Mouse (Mus musculus) E14TG2a.4 (cell line): ENCODE results near the gene Scmh1.

Experiments used
- H3K27me3 ChIP-seq: 2 replicates; pipeline ENCODE4 v1.6.1; 2014; ENCODE audit warnings: low read length, control low read depth; ENCODE audit not compliant: insufficient read depth
- H3K36me3 ChIP-seq: 2 replicates; pipeline ENCODE4 v1.6.1; 2014; ENCODE audit warnings: low read length, control low read depth; ENCODE audit not compliant: insufficient read depth
- H3K4me1 ChIP-seq: replicated peaks from 2 replicates; pipeline ENCODE4 v1.6.1; 2014; ENCODE audit warnings: low read depth, low read length, control low read depth
- H3K4me3 ChIP-seq: replicated peaks from 2 replicates; pipeline ENCODE4 v1.5.1; 2014; ENCODE audit warnings: mild to moderate bottlenecking, low read length
- H3K9me3 ChIP-seq: 2 replicates; pipeline ENCODE4 v1.6.1; 2014; ENCODE audit warnings: low read length, control low read depth
- CTCF ChIP-seq: conservative IDR thresholded peaks from 2 replicates; pipeline ENCODE4 v1.5.1; 2014; ENCODE audit warnings: low read length
- NANOG ChIP-seq: IDR thresholded peaks from 2 replicates; pipeline ENCODE4 v1.6.1; 2014; ENCODE audit warnings: borderline replicate concordance, low read length, mixed read lengths
- POU5F1 ChIP-seq: IDR thresholded peaks from 2 replicates; pipeline ENCODE4 v1.6.1; 2014; ENCODE audit warnings: low read length, borderline replicate concordance

The Scmh1 gene

DNA sequence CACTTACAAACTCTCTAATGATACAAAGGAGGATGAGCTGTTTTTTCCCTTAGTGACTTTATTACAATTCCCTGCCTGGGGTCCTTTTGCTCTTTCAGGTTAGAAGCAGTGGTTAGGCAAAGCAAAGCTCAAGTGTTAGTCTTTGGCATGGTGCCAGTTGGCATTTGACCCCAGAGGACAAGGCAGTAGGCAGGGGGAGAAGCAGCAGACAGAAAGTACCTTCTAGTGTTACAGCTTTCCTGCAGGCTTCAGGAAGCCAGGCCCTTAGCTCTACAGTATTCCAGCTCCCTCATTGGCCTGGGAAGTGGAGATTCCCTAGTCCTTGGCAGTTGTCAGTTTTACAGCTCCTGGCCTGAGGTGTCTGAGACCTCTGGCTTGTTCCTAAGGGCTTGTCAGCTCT lies 15.6 kb downstream of the Scmh1 start:
- Histone ChIP-seq H3K9me3 (no peaks in the 10 kb centered on the region), H3K36me3 (no peaks in the 10 kb centered on the region), H3K27me3 (no peaks in the 10 kb centered on the region), H3K4me3 (no peak overlapping the region), H3K4me1 (0 out of 2 replicates have a peak, but pooled peaks cover 7% of the 10 kb centered on the region)
- TF ChIP-seq NANOG: no peak
- TF ChIP-seq CTCF: no peak
- no peak for TF ChIP-seq POU5F1

DNA sequence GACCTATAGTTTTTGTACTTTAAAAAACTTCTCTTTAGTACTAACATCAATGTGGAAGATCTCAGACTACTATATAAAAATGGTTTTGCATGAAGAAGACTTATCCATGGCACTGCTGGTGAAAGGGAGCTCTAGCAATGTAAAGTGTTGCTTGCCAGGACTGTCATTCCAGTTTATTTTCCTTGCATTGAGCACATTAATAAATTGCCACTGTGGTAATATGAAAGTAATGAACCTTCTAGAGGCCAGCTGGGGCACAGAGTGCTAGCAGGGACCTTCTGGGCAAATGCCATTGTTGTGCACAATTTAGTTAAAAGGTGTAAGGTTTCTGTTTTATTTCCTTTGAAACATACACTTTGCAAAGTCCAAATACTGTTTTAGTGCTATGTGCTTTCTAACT lies 25.5 kb downstream of the Scmh1 start:
- Histone ChIP-seq H3K4me3 (no peak overlapping the region), H3K36me3 (no peaks in the 10 kb centered on the region), H3K9me3 (no peaks in the 10 kb centered on the region), H3K27me3 (no peaks in the 10 kb centered on the region), H3K4me1 (peaks cover 19% of the 10 kb centered on the region)
- TF ChIP-seq CTCF (no peak), POU5F1 (no peak)

DNA sequence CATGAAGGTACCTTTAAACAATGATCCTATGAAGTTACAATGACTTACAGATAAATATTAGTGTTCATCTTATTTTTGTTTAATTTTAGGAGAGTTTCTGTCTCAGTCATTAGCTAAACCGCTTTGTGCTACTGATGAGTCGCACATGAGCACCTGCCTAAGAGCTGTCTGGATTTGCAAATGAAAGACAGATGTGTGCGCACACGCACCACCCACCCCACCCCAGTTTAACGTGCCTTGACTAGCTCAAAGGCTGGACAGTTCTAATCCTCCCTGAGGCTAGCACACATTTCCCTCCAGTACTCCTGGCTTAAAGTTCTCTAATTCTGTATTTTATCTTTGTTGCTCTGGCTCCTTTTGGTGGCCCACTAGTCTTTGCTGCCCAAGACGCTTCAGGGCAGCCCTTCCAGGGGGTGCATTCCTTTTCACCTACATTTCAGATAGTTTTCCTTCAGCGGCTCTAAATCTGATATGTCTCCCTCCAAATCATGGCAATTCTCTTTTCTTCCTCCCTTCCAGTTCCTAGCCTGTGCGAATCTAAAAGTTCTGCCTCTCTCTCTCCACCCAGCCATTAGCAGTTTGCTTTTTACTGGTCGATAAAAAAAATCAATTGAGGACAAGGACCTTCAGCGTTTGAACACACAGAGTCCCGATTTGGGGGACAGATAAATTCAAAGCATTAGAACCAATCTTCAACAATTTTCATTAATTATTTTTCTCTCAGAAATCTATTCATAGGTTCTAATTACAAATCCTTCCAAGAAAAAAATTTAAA lies 27.7 kb downstream of the Scmh1 start:
- H3K36me3 ChIP-seq: no peaks in the 10 kb centered on the region
- no peaks in the 10 kb centered on the region for H3K27me3 ChIP-seq
- H3K9me3 ChIP-seq: no peaks in the 10 kb centered on the region
- no peak for TF ChIP-seq CTCF
- 0 out of 2 replicates have a peak, but pooled peaks have one; percentile 12 for TF ChIP-seq NANOG
- no peak for TF ChIP-seq POU5F1
- peak overlapping the region; percentile 46 for H3K4me3 ChIP-seq
- peaks cover 16% of the 10 kb centered on the region for H3K4me1 ChIP-seq

DNA sequence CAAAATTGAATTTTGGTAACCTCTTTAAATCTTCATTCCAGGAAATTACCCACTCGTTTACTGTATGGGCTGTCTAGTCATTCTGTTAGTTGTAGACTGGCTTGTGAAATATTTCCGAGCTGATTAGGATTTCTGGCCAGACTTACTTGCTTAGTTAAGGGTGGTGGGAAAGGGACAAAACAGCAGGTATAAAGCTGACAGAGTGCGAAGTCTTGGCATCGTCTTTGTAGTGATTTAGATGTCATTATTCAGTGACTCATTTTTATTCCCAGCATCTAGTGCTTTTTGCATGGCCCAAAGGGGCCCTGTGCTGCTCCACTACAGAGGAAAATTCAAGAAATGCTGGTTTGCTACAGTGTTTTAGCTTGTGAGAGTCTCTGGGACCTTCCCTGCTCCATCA lies 56.7 kb downstream of the Scmh1 start:
- Histone ChIP-seq H3K36me3 (no peaks in the 10 kb centered on the region), H3K4me3 (no peak overlapping the region), H3K4me1 (no peaks in the 10 kb centered on the region), H3K9me3 (no peaks in the 10 kb centered on the region), H3K27me3 (no peaks in the 10 kb centered on the region)
- TF ChIP-seq NANOG (no peak), CTCF (no peak), POU5F1 (no peak)

DNA sequence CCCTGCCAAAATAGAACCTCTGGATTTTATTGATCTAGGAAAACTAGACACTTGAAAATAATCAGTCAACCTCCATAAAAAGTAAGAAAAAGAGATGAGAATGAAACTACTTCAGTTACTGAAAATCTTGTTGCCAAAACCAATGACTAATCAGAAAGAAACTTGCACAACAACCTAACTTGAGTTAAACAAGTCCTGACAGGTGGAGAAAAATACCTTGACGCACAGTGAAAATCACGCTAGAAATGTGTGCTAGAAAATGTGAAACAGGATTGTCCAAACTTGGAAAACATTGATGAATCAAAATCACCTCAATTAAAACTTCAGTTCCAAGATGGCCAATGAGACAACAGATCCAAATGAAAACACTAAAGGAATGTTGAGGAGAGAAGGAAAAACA lies 67.9 kb downstream of the Scmh1 start:
- Histone ChIP-seq H3K9me3 (no peaks in the 10 kb centered on the region), H3K36me3 (peaks cover 11% of the 10 kb centered on the region), H3K4me3 (no peak overlapping the region), H3K4me1 (no peaks in the 10 kb centered on the region), H3K27me3 (no peaks in the 10 kb centered on the region)
- no peak for TF ChIP-seq NANOG
- TF ChIP-seq CTCF: no peak
- no peak for TF ChIP-seq POU5F1

DNA sequence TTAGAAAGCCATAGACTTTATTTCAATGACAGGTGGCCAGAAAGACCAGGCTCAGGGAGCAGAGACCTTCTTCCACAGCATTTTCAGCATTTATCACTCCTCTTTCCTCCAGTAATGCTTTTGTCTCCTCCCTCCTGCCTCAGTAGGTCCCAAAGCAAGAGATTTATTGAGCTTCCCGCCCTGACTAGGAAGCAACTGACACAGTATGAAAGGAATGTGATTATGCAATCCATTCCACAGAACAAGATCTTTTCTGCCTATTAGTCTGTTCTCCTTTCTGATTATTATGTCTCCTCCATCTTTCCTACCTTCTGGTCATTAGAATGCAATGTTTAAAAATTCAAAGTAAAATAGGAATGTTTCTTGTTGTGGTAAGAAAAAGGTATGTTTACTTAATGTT lies 82.6 kb downstream of the Scmh1 start:
- H3K9me3 ChIP-seq: no peaks in the 10 kb centered on the region
- 0 out of 2 replicates have a peak, but pooled peaks cover 10% of the 10 kb centered on the region for H3K36me3 ChIP-seq
- H3K27me3 ChIP-seq: no peaks in the 10 kb centered on the region
- no peak overlapping the region for H3K4me3 ChIP-seq
- no peak for TF ChIP-seq CTCF
- no peak for TF ChIP-seq NANOG
- no peak for TF ChIP-seq POU5F1
- H3K4me1 ChIP-seq: no peaks in the 10 kb centered on the region

DNA sequence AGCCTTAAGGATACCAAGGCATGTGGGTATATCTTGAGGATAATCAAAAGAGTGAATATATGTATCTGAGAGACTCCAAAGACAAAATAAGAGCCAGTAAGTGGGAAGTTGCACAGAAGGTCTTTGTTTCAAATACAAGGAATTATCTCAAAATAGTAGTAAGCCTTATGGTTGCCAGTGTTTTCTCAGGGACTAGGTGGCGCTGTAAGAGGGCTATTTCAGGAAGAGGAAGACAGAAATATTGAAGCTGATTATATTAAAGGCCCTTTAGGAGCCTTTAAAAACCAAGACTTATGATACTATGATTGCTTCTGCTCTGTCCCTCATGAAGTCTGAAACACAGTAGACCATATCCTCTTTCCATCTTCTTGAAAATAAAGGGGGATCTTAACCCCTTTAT lies 101.9 kb downstream of the Scmh1 start:
- H3K27me3 ChIP-seq: no peaks in the 10 kb centered on the region
- no peaks in the 10 kb centered on the region for H3K4me1 ChIP-seq
- peaks cover 8% of the 10 kb centered on the region; the same call in 1 of the 2 replicates for H3K36me3 ChIP-seq
- H3K9me3 ChIP-seq: no peaks in the 10 kb centered on the region
- no peak overlapping the region for H3K4me3 ChIP-seq
- TF ChIP-seq POU5F1 (no peak), NANOG (no peak), CTCF (no peak)

DNA sequence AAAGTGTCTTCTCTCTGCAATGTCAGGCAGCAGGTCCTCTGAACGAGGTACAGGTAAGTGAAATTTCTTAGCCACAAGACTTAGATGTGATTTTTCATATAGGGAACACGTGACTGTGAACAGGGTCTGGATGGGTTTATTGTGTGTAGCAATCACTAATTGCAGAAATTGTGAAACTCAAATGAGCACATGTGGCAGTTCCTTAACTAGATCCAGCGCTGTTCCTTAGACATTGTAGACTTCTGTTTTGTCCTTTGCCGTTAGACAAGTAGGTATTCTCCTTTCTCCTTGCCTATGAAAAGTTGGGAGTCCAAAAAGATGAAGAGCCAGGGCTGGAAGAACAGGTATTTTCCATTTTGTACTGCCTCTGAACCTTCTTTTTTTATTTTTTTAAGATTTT lies 106.1 kb downstream of the Scmh1 start:
- H3K36me3 ChIP-seq: peaks cover 21% of the 10 kb centered on the region
- H3K4me1 ChIP-seq: no peaks in the 10 kb centered on the region
- no peak for TF ChIP-seq POU5F1
- TF ChIP-seq NANOG: no peak
- no peak for TF ChIP-seq CTCF
- H3K27me3 ChIP-seq: no peaks in the 10 kb centered on the region
- H3K9me3 ChIP-seq: no peaks in the 10 kb centered on the region
- no peak overlapping the region for H3K4me3 ChIP-seq

DNA sequence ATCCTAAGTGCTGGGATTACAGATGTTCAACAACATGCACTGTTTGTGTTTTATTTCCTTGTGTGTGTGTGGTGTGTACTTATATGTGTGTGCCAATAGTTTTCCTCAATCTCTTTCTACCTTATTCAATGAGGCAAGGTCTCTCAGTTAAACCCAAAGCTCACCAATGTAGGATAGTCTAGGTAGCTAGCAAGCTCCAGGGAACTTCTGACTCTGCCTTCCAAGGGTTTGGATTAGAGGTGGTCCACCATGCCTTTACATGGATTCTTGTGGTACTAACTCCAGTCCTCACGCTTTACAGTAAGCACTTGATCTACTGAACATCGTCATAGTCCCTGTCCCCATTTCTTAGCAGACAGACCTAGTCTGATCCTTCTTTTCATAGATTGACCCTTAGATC lies 109.3 kb downstream of the Scmh1 start:
- no peak overlapping the region for H3K4me3 ChIP-seq
- peaks cover 13% of the 10 kb centered on the region for H3K4me1 ChIP-seq
- peaks cover 29% of the 10 kb centered on the region for H3K36me3 ChIP-seq
- no peak for TF ChIP-seq NANOG
- TF ChIP-seq CTCF: no peak
- no peak for TF ChIP-seq POU5F1
- no peaks in the 10 kb centered on the region for H3K27me3 ChIP-seq
- no peaks in the 10 kb centered on the region for H3K9me3 ChIP-seq
